Mouse (Mus musculus) cortical plate, adult 2 months (tissue): ENCODE measurements around the gene Phactr3.

ENCODE experiments used
- CTCF ChIP-seq: fragments of 200-500 bp; IDR thresholded peaks from 2 replicates; pipeline ENCODE4 v1.5.1; 2011; ENCODE audit warnings: mild to moderate bottlenecking, control low read depth, low read length; ENCODE audit not compliant: insufficient read depth; ENCODE audit errors: extremely low read depth
- POLR2A ChIP-seq: fragments of 200-500 bp; IDR thresholded peaks from 2 replicates; pipeline ENCODE4 v1.6.1; 2011; ENCODE audit warnings: mild to moderate bottlenecking, low read length, control low read depth; ENCODE audit not compliant: insufficient read depth; ENCODE audit errors: extremely low read depth

GRCm38 (mm10) chr2:178304669-178305068, 185.9 kb downstream of the Phactr3 start:
- TF ChIP-seq CTCF: no peak
- TF ChIP-seq POLR2A: no peak
